Mouse (Mus musculus) megakaryocyte progenitor cell, adult 5-6 weeks (primary cell): ENCODE measurements at regions not wholly inside any gene's neighbourhood (a gene's known extent, or its start where the extent isn't known, plus 50 kb on each side); places are given as distances from the start of the nearest gene placed in this dataset.

Source experiments
- ATAC-seq: replicated peaks from 2 replicates; pipeline ENCODE4 v1.8.0; 2016; ENCODE audit warnings: mild to moderate bottlenecking, moderate TSS enrichment, inconsistent platforms; ENCODE audit not compliant: poor library complexity

GRCm38 (mm10) chr3:147260958-147261595 lies 408.9 kb downstream of the Ttll7 start:
- ATAC-seq: no peak

GRCm38 (mm10) chr3:147266556-147266955 lies 414.4 kb downstream of the Ttll7 start:
- no peak for ATAC-seq

GRCm38 (mm10) chr3:147273446-147273845 lies 421.3 kb downstream of the Ttll7 start:
- ATAC-seq: no peak

GRCm38 (mm10) chr3:147278602-147279001 lies 426.4 kb downstream of the Ttll7 start:
- ATAC-seq: no peak

- ATAC-seq: no peak
Observed at GRCm38 (mm10) chr3:147283724-147284123, 431.6 kb downstream of the Ttll7 start.

- ATAC-seq: no peak
Observed at GRCm38 (mm10) chr3:147284357-147284756, 432.2 kb downstream of the Ttll7 start.

- ATAC-seq: no peak
Observed at GRCm38 (mm10) chr3:147285496-147285895, 433.3 kb downstream of the Ttll7 start.

- no peak for ATAC-seq
Observed at GRCm38 (mm10) chr3:147287503-147287902, 435.3 kb downstream of the Ttll7 start.

GRCm38 (mm10) chr3:147291696-147292327 lies 439.6 kb downstream of the Ttll7 start:
- no peak for ATAC-seq

- no peak for ATAC-seq
Observed at GRCm38 (mm10) chr3:147298065-147298464, 445.9 kb downstream of the Ttll7 start.

GRCm38 (mm10) chr3:147325522-147325921 lies 473.4 kb downstream of the Ttll7 start:
- ATAC-seq: no peak

- ATAC-seq: no peak
Observed at GRCm38 (mm10) chr3:147334301-147334700, 482.1 kb downstream of the Ttll7 start.

- no peak for ATAC-seq
Observed at GRCm38 (mm10) chr3:147335286-147335685, 483.1 kb downstream of the Ttll7 start.

GRCm38 (mm10) chr3:147339427-147339826 lies 487.3 kb downstream of the Ttll7 start:
- ATAC-seq: no peak

- ATAC-seq: no peak
Observed at GRCm38 (mm10) chr3:147347278-147348039, 495.3 kb downstream of the Ttll7 start.

- no peak for ATAC-seq
Observed at GRCm38 (mm10) chr3:147387077-147387476, 534.9 kb downstream of the Ttll7 start.

- ATAC-seq: no peak
Observed at GRCm38 (mm10) chr3:147398298-147398697, 546.1 kb downstream of the Ttll7 start.

- no peak for ATAC-seq
Observed at GRCm38 (mm10) chr3:147412274-147412673, 560.1 kb downstream of the Ttll7 start.

- no peak for ATAC-seq
Observed at GRCm38 (mm10) chr3:147416926-147417325, 564.8 kb downstream of the Ttll7 start.

GRCm38 (mm10) chr3:147419129-147419528 lies 567.0 kb downstream of the Ttll7 start:
- ATAC-seq: no peak

GRCm38 (mm10) chr3:147422196-147422595 lies 570.0 kb downstream of the Ttll7 start:
- no peak for ATAC-seq
